Mouse (Mus musculus): ENCODE data around the gene Adgra3.
A peak's percentile ranks its signal among the peaks of the same experiment; 100 is the strongest.

Adgra3 gene

GRCm38 (mm10) chr5:50031763-50032272 lies 27.0 kb downstream of the Adgra3 start:
- no peak for DNase-seq (ENCODE audit: low spot score)

- no peak for DNase-seq (ENCODE audit: low spot score)
Observed at GRCm38 (mm10) chr5:50031288-50031687, 27.5 kb downstream of the Adgra3 start.

GRCm38 (mm10) chr5:50029662-50030061 lies 29.1 kb downstream of the Adgra3 start:
- DNase-seq (ENCODE audit: low spot score), result no peak

DNA sequence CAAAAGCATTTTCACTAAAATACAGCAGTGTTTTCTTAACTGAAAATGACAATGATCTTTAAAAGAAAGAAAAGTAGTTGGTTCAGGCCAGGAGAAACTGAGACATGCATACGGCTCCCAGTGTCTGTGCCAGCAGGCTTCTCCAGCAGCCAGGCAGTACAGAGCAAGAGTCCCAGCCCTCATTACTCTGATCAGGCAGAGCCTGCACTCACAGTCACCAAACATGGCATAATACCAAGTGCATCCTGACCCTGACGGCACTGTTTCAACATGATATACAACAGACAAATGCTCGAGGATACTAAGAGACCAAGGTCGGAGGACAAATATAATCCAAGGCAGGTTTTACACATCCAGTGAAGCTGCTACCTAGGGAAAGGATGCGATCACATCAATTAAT lies 31.2 kb downstream of the Adgra3 start:
- no peak for DNase-seq (ENCODE audit: low spot score)

- no peak for DNase-seq (ENCODE audit: low spot score)
Observed at GRCm38 (mm10) chr5:50027001-50027400, 31.8 kb downstream of the Adgra3 start.

- no peak for DNase-seq (ENCODE audit: low spot score)
Observed at GRCm38 (mm10) chr5:50026148-50026547, 32.7 kb downstream of the Adgra3 start.

GRCm38 (mm10) chr5:50024097-50024496 lies 34.7 kb downstream of the Adgra3 start:
- DNase-seq (ENCODE audit: low spot score), result no peak

GRCm38 (mm10) chr5:50015987-50016587 lies 42.7 kb downstream of the Adgra3 start:
- no peak for DNase-seq (ENCODE audit: low spot score)

GRCm38 (mm10) chr5:50015147-50015697 lies 43.6 kb downstream of the Adgra3 start:
- no peak for DNase-seq (ENCODE audit: low spot score)

DNA sequence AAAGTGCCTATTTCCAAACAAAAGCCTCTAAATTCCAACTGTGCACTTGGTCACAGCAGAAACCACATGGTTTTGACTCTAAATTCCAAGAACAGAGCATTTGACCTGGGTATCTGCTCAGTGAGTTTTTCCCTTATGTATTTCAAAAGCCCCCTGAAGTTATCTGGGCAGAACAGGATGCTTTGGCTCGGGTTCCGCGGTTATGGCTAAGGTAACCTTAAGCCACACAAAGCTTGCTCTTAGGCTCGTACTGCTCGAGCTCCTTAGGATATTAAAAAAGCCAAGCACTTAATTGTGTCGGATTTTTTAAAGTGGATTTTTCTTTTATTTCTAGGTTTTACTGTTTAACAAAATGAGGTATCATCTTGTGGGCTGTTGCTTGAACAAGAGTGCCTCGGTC lies 44.1 kb downstream of the Adgra3 start:
- DNase-seq (ENCODE audit: low spot score), result no peak

DNA sequence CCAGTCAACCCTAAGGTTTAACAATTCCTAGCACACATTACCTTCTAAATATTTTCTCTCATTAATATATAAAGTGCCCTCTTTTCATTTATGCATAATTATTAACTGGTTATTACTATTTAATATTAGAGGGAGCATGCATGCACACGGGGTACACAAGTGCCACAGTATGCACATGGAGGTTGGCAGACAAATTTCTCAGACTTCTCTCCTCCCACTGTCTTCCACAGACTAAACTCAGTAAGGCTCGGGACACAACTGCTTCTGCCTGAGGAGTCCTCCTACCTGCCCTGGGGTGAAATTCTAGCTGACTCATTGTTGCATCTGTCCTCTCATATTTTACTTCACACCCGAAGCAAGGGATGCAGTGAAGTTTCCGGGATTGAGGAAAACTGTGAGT lies 44.8 kb downstream of the Adgra3 start:
- DNase-seq (ENCODE audit: low spot score), result no peak

GRCm38 (mm10) chr5:50008841-50009240 lies 50.0 kb downstream of the Adgra3 start:
- no peak for DNase-seq (ENCODE audit: low spot score)

DNA sequence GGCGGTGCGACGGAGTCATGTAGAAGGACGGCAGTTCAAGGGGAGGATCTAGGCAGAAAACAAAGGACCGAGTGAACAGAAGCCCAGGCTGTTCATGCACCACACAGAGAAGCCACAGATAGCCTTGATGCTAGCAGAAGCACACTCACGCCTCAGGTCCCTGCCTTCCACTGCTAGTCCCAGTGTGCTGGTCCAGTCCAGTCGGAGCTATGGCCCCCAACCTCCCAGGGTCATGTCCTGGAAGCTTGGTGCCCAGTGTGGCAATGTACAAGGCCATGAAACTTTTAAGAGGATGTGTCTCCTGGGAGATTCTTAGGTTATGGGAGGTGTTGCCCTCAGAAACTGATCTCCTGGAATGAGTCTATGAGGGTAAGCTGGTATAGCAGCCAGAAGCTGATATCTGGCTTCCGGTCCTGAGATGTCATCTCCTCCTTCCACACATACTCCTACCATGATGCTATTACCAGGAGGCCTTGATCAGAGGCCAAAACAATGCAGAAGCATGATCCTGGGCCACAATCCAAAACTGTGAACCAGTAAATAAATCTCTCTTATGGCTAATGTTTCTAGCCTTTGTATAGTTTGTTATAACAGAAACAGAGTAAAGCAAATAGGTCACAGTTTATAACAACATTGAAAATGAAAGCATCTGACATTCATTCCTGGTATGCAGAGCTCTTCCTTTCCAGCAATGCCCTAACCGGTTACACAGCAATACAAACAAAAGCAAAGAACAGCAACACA lies 51.7 kb downstream of the Adgra3 start:
- no peak for DNase-seq (ENCODE audit: low spot score)

GRCm38 (mm10) chr5:50002269-50002668 lies 56.5 kb downstream of the Adgra3 start:
- no peak for DNase-seq (ENCODE audit: low spot score)

DNA sequence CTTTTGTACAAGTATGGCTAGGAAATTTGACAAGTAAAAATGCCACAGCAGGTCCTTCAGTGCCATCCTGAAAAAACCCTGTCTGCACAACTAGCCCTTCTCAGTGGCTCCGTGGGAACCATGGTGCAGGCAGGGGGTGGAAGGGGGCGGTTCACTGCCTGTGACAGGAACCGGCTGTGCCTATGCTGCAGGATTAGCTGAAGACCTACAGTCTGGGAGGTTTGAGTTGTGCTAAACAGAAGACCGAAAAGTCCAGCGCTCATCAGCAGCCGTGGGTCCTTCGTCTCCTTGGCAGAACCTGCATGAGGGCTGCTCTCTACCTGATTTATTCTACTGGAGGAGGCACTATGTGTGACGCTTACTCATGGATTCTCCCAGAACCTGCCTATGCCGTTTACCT lies 59.0 kb downstream of the Adgra3 start:
- no peak for DNase-seq (ENCODE audit: low spot score)

DNA sequence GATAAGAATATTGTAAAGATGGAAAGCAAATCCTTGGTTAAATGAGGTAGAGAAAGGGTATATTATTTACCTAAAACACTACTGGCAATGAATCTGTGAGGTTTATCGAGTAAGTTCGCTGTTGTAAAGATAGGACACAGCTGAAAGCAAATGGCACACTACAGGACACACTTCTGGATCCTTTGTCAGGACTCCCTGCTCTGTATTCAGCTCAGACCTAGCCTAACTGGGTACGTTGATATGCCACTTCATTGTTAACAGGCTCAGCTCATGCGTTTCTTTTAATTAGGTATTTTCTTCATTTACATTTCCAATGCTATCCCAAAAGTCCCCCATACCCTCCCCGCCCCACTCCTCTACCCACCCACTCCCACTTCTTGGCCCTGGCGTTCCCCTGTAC lies 61.8 kb downstream of the Adgra3 start:
- DNase-seq (ENCODE audit: low spot score), result no peak

DNA sequence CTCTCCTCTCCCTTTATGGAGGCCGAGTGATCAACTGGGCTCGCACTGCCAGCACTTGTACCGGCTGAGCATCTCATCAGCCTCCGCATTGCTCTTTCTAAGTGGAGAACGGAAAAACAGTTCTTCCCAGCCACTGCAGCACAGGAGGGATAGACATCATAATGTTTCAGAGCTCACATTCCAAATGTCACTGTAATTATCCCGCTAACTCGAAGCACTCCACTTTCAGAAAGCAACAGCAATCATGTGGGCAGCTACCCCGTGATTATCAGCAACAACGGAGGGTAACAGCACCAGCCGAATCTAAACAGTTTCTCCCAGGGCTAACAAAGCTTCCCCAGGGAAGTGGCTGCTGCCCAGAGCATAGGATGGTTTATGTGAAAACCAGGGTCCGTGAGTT lies 62.3 kb downstream of the Adgra3 start:
- DNase-seq (ENCODE audit: low spot score), result no peak

- DNase-seq (ENCODE audit: low spot score), result peak; percentile 7
Observed at GRCm38 (mm10) chr5:49990737-49991323, 68.0 kb downstream of the Adgra3 start.

GRCm38 (mm10) chr5:49988015-49988798 lies 70.6 kb downstream of the Adgra3 start:
- DNase-seq (ENCODE audit: low spot score), result no peak

DNA sequence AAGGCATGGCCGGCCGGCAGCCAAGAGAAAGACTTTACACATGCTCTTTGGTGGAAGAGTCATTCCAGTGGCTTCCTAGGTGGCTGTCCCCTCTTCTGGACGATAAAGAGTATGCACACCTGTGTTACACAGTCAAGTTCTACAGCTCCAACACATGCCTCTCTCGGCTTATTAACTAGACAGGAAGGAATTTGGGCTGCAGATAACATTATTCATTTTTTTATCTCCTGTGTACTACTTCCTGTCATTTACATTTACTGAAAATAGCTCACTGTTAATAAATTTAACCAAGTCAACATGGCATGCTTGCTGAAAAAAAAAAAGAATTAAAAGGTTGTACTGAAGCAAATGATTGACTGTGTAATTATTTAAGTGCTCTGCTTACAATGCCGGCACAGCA lies 78.1 kb downstream of the Adgra3 start:
- DNase-seq (ENCODE audit: low spot score), result no peak

DNA sequence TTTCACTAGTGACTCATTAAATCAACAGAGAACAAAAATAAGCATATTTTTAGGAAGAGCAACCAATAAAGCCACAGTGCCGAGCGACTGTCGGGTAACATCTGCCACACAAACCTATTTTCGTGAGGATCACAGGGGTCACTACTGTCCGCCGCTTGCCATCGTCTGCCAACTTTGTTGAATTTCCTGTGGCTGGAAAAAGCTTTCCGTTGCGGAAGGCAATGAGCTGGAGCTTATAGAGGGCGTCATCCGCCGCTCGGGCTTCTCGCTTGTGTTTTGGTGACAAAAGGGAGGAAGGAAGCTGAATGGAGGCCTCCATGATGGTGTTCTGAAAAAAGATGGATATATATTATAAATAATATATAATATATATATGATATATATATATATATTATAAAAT lies 79.6 kb downstream of the Adgra3 start:
- DNase-seq (ENCODE audit: low spot score), result no peak

DNA sequence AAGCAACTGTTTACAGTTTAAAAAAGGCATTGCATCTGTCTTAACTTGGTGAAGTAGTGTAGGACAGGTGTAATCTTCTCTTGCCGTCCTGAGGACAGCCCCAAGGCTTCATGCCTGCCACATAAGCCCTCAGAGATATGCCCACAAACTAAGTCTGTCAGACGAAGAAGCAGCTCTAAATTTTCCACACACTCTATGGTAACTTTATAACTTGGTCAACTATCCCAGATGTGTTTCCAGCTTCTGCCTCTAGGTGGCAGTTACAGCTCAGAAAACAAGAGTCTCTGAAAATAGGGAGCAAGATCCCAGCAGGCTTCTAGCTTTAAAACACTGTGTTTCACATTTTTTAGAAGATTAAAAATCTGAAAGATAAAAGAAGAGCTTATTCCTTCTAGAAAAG lies 82.8 kb downstream of the Adgra3 start:
- peak; percentile 65 for DNase-seq (ENCODE audit: low spot score)

Data from urinary bladder, postnatal 14 days (tissue).